Mouse (Mus musculus): ENCODE measurements around the gene Med27. TPM values are rescaled to one million over a fixed set of nuclear protein-coding genes. Genes with fewer than 3 reads are reported as not detected.

Gene Med27
- total RNA-seq (2021) = 10 to 100 TPM; 43.4 to 48.7 TPM

GRCm38 (mm10) chr2:29346629-29347271 is at the start of gene Med27:
Med27 (plus strand) TSS chr2:29346819.
- peak; percentile 96 to 97 for DNase-seq

DNA sequence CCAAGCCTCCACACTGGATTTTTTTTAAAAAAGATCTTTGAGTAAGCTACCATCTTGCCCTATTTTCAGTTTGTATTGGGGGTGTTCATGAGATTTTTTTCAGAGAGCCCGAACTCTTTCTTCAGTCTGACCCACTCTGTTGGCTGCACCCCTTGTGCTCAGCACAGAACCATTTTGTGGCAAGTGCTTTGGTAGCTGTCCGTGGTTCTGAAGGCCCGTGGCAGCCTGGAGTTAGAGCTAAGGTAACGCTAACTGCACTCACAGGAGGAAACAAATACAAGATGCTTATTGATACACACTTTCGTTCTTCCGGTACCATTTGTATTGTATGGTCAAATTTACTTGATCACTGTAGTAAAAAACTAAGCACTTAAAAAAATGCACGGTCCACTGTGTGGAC is 36.7 kb upstream of the Med27 start:
- no peak for DNase-seq

GRCm38 (mm10) chr2:29312058-29312457 is 34.6 kb upstream of the Med27 start:
- DNase-seq = no peak

DNA sequence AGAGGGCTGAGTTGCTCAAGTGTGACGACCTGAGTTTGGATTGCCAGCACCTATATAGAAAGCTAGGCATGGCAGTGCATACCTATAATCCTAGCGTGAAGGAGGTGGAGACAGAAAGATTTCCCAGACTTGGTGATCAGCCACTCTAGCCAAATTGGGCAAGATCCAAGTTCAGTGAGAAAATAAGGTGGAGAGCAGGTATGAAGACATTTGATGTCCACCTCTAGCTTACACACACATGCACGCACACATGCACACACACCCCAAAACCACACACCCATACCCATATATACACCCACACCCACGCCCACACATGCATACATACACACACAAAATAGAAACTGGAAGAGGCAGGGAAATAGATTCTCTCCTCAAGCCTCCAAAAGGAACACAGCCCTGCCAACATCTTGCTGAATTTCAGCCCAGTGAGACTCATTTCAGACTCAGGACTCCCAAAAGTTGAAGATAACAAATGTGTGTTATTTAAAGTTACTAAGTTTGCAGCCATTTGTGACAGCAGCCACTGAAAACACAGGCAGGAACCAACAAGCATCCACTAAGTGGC is 28.6 kb upstream of the Med27 start:
- DNase-seq = no peak

DNA sequence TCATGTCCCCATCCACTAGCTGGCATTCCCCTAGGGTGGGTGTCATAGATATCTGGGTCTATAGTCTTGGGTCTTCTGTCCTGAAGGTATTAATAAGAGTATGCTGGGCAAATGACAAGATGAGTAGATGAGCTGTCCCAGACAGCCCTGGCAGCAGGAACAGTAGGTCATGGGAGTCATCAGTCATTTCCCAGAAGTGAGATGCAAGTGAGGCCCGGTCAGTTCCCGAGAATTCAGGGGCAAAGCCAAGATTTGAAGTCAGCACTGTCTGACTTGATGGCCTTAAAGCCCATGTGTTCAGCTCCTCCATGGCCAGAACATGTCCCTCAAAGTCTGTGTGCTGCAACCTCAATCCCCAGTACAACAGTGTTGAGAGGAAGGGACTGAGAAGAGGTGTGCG is 28.0 kb upstream of the Med27 start:
- no peak for DNase-seq

- DNase-seq = peak; percentile 26 to 35
Measured at GRCm38 (mm10) chr2:29320229-29320751, 26.3 kb upstream of the Med27 start.

DNA sequence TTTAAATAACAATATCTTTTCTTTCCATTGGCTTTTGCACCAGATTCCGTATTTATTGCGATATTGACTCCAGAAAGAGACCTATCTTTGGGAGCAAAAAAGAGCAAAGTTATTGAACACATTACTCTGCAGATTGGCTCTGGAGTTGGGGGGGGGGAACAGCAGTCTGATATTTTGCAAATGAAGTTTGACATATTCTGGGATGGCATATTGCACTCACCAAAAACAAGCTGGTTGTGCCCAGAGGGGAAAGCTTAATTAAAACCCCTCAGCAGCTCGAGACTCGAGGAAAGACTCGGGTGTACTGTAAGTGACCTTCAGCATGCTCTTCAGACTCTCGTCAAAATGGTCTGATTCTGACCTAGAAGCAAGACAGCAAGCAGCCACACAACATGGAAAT is 25.8 kb upstream of the Med27 start:
- DNase-seq = peak in 1 of 2 experiments; percentile 7

DNA sequence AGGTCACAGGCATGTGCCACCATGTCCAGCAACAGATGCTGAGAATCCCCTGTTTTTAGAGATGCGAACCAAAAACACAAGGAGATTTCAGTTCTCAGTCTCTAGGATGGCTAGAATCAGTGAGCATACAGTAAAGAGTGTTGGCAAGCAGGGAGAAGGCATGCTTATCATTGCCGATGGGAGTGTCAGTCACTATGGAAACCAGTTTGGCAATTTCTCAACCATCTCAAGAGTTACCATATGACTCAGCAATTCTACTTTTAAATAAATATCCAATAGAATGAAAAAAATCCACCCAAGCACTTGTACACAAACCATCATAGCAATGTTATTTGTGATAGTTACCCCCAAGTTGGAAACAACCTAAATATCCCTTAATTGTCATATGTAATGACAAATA is 22.2 kb upstream of the Med27 start:
- no peak for DNase-seq

DNA sequence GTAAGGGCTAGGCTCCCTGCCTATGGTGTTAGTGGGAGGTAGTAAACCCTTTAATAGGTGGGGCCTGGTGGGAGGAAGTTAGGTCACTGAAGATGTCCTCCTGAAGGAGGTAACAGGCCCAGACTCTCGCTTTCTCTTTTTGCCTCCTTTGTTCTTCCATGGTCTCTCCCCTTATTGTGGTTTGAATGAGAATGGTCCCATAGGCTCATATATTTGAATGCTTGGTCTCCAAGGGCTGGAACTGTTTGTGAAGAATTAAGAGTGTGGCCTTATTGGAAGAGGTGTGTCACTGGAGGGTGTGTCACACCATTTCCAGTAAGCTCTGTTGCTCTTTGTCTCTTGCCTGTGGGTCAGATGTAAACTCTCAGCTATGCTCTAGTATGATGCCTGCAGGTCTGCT is 16.1 kb upstream of the Med27 start:
- DNase-seq = no peak

DNA sequence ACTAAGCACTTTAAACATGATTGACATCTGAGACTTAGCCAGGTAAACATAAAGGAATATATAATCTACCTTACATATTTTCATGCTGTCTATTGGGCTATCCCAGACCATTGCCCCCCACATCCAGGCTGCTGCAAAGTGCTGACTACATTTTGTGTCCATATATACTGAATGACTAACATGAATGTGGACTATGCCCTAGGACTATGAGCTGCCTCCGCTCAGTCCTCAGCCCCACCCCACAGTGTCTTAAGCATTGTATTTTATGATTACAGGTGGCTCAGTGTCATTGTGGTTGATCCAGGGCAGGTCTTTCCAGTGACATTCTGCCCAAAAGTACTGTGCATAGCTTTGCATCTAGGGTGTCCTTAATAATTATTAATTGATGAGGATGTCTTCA is 8.2 kb upstream of the Med27 start:
- DNase-seq = no peak

DNA sequence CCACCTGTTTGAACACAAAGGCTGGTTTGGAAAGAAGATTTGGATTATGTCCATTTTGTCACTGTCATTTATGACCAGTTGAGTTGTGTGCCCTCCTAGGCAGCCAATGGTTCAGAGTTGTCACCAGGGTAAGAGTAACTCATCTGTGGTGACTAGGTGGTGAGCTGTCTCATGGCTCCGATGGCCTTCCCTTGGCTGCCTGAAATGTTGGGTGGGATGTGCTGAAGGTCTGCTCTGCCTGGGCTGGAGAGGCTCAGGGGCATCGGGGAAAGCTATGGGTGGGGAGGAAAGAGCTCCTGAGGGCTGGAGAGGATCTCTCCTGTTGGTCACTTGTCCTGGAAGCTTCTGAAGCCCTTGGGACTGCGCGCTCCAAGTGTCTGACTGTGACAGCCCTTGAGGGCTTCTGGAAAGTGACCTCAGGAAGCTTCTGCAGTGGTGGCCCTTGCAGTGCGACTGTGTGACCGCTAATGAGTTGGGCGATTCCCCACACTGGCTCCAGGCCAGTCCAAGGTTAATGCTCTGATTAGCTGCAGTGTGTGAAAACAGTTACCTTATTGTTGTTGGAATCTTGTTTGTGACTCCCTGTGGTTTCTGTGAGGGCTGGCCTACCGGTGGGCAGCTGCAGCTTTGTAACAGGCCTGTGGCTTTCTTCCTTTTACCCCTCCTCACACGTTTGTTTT is 12.2 kb downstream of the Med27 start:
- DNase-seq = no peak

- no peak for DNase-seq
Measured at GRCm38 (mm10) chr2:29360956-29361355, 14.3 kb downstream of the Med27 start.

GRCm38 (mm10) chr2:29365000-29365695 is 18.5 kb downstream of the Med27 start:
- no peak for DNase-seq

DNA sequence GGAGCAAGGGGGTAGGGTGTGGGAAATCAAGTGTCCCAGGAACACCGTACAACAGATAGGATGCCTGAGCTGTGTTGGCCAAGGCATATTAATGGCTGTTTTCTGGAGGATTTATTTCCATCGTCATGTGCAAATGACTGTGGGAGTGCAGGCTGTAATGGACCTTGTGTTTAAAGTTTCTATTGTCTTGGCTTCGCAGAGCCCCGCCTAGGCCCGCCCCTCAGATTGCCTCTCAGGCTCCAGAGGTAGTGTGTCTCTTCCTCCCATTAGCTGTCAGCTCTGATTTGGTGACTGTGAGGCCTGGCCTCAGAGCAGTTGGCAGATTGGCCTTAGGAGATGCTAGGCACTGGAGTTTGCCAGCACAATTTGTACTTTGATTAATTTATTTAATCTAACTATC is 22.1 kb downstream of the Med27 start:
- DNase-seq = no peak

GRCm38 (mm10) chr2:29372176-29372575 is 25.6 kb downstream of the Med27 start:
- no peak for DNase-seq

GRCm38 (mm10) chr2:29381683-29382082 is 35.1 kb downstream of the Med27 start:
- no peak for DNase-seq

DNA sequence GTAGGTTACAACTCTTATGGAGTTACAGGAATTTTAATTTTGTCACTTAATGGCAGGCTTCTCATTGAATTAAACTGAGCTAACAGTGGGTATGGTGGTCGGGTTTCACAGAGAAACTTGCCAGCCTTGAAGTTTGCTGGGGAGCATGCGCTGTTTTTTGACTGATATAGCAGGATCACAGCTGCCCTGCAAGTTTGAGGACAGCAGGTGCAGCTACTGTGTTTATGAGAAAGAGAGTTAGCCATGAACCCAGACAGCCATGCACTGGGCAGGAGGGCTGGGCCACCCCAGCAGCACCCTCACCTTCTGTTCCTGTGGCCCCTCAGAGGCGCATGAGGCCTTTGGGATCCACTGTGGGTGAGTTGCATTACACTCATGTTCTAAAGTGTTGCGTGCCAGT is 36.0 kb downstream of the Med27 start:
- DNase-seq = no peak

DNA sequence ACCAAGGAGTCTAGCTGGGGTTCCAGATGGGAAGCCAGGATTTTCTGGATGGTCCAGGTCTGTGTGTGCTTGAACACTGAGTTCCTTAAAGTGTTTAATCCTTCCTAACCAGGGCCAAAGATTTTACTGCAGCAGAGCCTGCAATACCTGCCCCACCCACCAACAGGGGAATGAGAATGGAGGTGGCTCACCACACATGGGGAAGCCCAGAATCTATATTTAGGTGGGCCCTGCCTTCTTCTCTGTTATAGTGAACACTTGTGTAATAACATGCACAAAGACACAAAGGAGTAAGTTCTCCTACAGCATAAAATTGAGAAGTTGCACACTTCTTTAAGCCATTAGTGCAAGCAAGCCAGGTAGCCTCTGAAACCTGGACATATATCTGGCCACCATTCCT is 36.5 kb downstream of the Med27 start:
- no peak for DNase-seq

GRCm38 (mm10) chr2:29385405-29385804 is 38.8 kb downstream of the Med27 start:
- DNase-seq = no peak

DNA sequence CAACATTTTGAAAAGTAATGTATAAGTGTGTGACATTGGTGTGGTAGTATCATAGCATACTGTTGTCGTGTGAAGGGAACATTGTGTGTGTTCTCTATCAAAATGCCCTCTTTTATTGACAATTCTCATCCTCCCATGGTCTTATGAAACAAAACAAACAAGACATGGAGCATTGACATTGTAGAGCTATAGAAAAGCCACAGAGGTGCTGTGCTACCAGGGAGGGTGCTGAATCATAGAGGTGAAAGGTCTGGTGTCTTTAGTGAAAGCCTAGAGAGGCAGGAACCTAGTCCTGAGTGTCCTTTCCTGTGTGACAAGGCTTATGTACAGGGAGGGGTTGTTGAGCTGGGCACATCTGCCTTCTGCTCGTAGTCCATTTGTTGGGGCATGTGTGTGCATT is 40.6 kb downstream of the Med27 start:
- DNase-seq = no peak

- no peak for DNase-seq
Measured at GRCm38 (mm10) chr2:29388937-29389336, 42.3 kb downstream of the Med27 start.

- no peak for DNase-seq
Measured at GRCm38 (mm10) chr2:29391086-29391485, 44.5 kb downstream of the Med27 start.

DNA sequence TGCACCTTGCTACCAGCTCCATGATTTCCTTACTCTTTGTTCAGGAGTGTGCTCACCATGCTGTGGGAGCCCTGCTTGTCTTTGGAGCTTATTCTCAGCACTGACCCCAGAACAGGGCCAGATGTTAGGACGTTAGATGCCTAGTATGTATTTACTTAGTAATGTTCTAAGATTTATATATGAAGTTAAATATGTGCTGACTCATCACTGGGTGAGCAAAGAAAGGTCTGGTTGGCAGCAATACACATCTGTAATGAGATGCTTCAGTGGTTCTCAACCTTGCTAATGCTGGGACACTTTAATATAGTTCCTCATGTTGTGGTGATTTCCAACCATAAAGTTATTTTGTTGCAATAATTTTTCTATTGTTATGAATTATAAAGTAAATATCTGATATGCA is 45.4 kb downstream of the Med27 start:
- no peak for DNase-seq

All from layer of hippocampus, postnatal 36 days (tissue).